Mouse (Mus musculus): Measurements from ENCODE around the gene Col11a1.

Col11a1 gene

GRCm38 (mm10) chr3:114029971-114030635 lies at the start of gene Col11a1:
Gene Col11a1 (plus strand): TSS chr3:114030540.
- DNase-seq (ENCODE audit: low spot score in 2 of 2): no peak

GRCm38 (mm10) chr3:113990936-113991335 lies 39.4 kb upstream of the Col11a1 start:
- no peak for DNase-seq (ENCODE audit: low spot score in 2 of 2)

- DNase-seq (ENCODE audit: low spot score in 2 of 2): no peak
Measured at GRCm38 (mm10) chr3:114030886-114031285, 546 bp downstream of the Col11a1 start.

- no peak for DNase-seq (ENCODE audit: low spot score in 2 of 2)
Measured at GRCm38 (mm10) chr3:114031351-114032213, 1.2 kb downstream of the Col11a1 start.

- no peak for DNase-seq (ENCODE audit: low spot score in 2 of 2)
Measured at GRCm38 (mm10) chr3:114032333-114032732, 2.0 kb downstream of the Col11a1 start.

- no peak for DNase-seq (ENCODE audit: low spot score in 2 of 2)
Measured at GRCm38 (mm10) chr3:114052406-114052805, 22.1 kb downstream of the Col11a1 start.

- no peak for DNase-seq (ENCODE audit: low spot score in 2 of 2)
Measured at GRCm38 (mm10) chr3:114053501-114053900, 23.2 kb downstream of the Col11a1 start.

- DNase-seq (ENCODE audit: low spot score in 2 of 2): no peak
Measured at GRCm38 (mm10) chr3:114065123-114065522, 34.8 kb downstream of the Col11a1 start.

GRCm38 (mm10) chr3:114065587-114065986 lies 35.2 kb downstream of the Col11a1 start:
- no peak for DNase-seq (ENCODE audit: low spot score in 2 of 2)

- DNase-seq (ENCODE audit: low spot score in 2 of 2): no peak
Measured at GRCm38 (mm10) chr3:114099335-114099734, 69.0 kb downstream of the Col11a1 start.

- no peak for DNase-seq (ENCODE audit: low spot score in 2 of 2)
Measured at GRCm38 (mm10) chr3:114107099-114107498, 76.8 kb downstream of the Col11a1 start.

GRCm38 (mm10) chr3:114147140-114147539 lies 116.8 kb downstream of the Col11a1 start:
- DNase-seq (ENCODE audit: low spot score in 2 of 2): no peak

GRCm38 (mm10) chr3:114197964-114198750 lies 167.8 kb downstream of the Col11a1 start:
- DNase-seq (ENCODE audit: low spot score in 2 of 2): no peak

- DNase-seq (ENCODE audit: low spot score in 2 of 2): no peak
Measured at GRCm38 (mm10) chr3:114212255-114212654, 181.9 kb downstream of the Col11a1 start.

GRCm38 (mm10) chr3:114216105-114216504 lies 185.8 kb downstream of the Col11a1 start:
- DNase-seq (ENCODE audit: low spot score in 2 of 2): no peak

GRCm38 (mm10) chr3:114229501-114229900 lies 199.2 kb downstream of the Col11a1 start:
- DNase-seq (ENCODE audit: low spot score in 2 of 2): no peak
